Mouse (Mus musculus): ENCODE data around the gene Impdh1.

Impdh1 gene

GRCm38 (mm10) chr6:29211806-29212492, 4.2 kb downstream of the Impdh1 start:
- DNase-seq: peak; percentile 90

GRCm38 (mm10) chr6:29211146-29211545, 5.0 kb downstream of the Impdh1 start:
- no peak for DNase-seq

- no peak for DNase-seq
These were observed 5.8 kb downstream of the Impdh1 start for GRCm38 (mm10) chr6:29210231-29210936.

GRCm38 (mm10) chr6:29208178-29208577, 8.0 kb downstream of the Impdh1 start:
- DNase-seq: peak; percentile 67

- no peak for DNase-seq
These were observed 9.1 kb downstream of the Impdh1 start for GRCm38 (mm10) chr6:29207017-29207416.

- DNase-seq: no peak
These were observed 10.2 kb downstream of the Impdh1 start for GRCm38 (mm10) chr6:29206006-29206405.

- peak; percentile 70 for DNase-seq
These were observed 11.1 kb downstream of the Impdh1 start for GRCm38 (mm10) chr6:29204932-29205614.

- DNase-seq: no peak
These were observed 12.1 kb downstream of the Impdh1 start for GRCm38 (mm10) chr6:29203861-29204585.

GRCm38 (mm10) chr6:29203096-29203495, 13.1 kb downstream of the Impdh1 start:
- no peak for DNase-seq

- DNase-seq: no peak
These were observed 14.2 kb downstream of the Impdh1 start for GRCm38 (mm10) chr6:29201988-29202387.

- DNase-seq: no peak
These were observed 14.8 kb downstream of the Impdh1 start for GRCm38 (mm10) chr6:29201341-29201740.

- DNase-seq: no peak
These were observed 15.7 kb downstream of the Impdh1 start for GRCm38 (mm10) chr6:29200496-29200895.

GRCm38 (mm10) chr6:29199223-29199855, 16.8 kb downstream of the Impdh1 start:
- no peak for DNase-seq

- DNase-seq: peak; percentile 96
These were observed 17.6 kb downstream of the Impdh1 start for GRCm38 (mm10) chr6:29198309-29199222.

GRCm38 (mm10) chr6:29195846-29196698, 20.1 kb downstream of the Impdh1 start:
- DNase-seq: no peak

- no peak for DNase-seq
These were observed 21.0 kb downstream of the Impdh1 start for GRCm38 (mm10) chr6:29195146-29195545.

GRCm38 (mm10) chr6:29193961-29194750, 22.0 kb downstream of the Impdh1 start:
- DNase-seq: peak; percentile 79

GRCm38 (mm10) chr6:29187936-29188335, 28.2 kb downstream of the Impdh1 start:
- no peak for DNase-seq

- no peak for DNase-seq
These were observed 36.3 kb downstream of the Impdh1 start for GRCm38 (mm10) chr6:29179843-29180242.

Measured in lung, postnatal 36 days (tissue).